Mouse (Mus musculus): ENCODE results near the gene Xpr1. TPM values are rescaled to one million over a fixed set of nuclear protein-coding genes. Genes with fewer than 3 reads are reported as not detected.

The Xpr1 gene
- polyA plus RNA-seq, 1 experiment from 2014 or later, result 10.1 TPM

DNA sequence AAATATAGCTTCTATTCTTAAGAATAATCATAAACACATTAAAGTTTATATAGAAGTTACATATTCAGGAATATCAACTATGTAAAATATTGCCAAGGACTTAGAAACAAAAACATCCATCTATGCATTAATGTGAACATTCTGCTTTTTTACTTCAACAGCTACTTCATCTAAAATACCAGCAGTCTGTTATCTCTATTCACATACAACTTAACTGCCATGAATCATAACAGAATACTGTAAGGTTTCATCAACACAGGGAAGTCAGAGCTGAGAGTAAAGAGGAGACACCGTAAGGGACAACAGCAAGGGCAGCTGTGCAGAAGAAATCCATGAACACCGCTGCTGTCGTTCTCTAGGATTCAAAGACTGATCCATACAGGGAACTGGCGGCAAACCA lies 69.9 kb downstream of the Xpr1 start:
- Histone ChIP-seq H3K4me1 (no peaks in the 10 kb centered on the region), H3K4me3 (no peak overlapping the region), H3K36me3 (no peaks in the 10 kb centered on the region), H3K9me3 (replicated peaks) (no peaks in the 10 kb centered on the region), H3K27me3 (ENCODE audit: low read depth, poor library complexity, severe bottlenecking) (no peaks in the 10 kb centered on the region), H3K27ac (no peak overlapping the region)
- DNase-seq (ENCODE audit: low spot score), result no peak
- WGBS, result 92% methylated on average over 4 of the region's 4 CpGs

DNA sequence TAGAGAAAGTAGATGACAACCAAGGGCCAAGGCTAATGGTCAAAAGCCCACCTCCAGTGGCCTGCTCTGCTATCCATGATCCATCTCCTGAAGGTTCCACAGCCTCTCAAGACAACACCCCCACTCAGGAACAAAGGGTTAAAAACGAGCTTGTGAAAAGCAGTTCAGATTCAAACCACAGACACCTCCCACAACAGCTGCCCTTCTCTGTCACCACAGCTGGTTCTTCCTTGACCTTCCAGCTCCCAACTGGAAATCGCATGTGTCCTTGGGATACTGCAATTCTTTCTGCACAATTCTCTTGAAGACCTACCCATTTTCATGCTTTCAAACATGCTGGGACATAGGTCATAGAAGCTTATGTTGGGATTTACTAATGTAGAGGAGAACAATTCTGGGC lies 73.2 kb downstream of the Xpr1 start:
- Histone ChIP-seq H3K4me3 (no peak overlapping the region), H3K9me3 (replicated peaks) (no peaks in the 10 kb centered on the region), H3K27ac (no peak overlapping the region), H3K4me1 (no peaks in the 10 kb centered on the region), H3K27me3 (ENCODE audit: low read depth, poor library complexity, severe bottlenecking) (no peaks in the 10 kb centered on the region), H3K36me3 (no peaks in the 10 kb centered on the region)
- DNase-seq (ENCODE audit: low spot score), result no peak
- 77% methylated on average over 2 of the region's 2 CpGs for WGBS

DNA sequence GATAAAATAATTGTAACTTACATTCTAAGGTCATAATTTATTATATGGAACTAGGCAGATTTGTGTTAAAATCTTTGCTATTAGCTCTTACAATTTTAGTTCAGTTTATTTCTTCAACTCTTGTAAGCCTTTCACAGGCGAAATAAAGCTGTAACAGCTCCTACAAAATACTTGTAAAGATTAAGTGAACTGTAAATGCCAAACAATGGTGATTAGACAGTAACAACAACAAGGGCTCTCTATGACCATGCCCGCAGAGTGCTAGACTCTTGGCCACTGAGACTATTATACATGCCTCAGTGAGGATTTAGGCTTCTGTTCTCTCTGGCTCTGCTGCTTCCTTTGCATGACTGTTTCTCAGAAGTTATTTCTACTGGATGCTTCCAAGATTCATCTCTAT lies 77.6 kb downstream of the Xpr1 start:
- 85% methylated on average over 2 of the region's 2 CpGs for WGBS
- Histone ChIP-seq H3K4me3 (no peak overlapping the region), H3K36me3 (no peaks in the 10 kb centered on the region; the same call in 1 of the 2 replicates), H3K27ac (no peak overlapping the region), H3K9me3 (replicated peaks) (no peaks in the 10 kb centered on the region), H3K4me1 (no peaks in the 10 kb centered on the region), H3K27me3 (ENCODE audit: low read depth, poor library complexity, severe bottlenecking) (no peaks in the 10 kb centered on the region)
- no peak for DNase-seq (ENCODE audit: low spot score)

GRCm38 (mm10) chr1:155337315-155337714 lies 79.9 kb downstream of the Xpr1 start:
- DNase-seq (ENCODE audit: low spot score), result no peak
- H3K36me3 ChIP-seq, result no peaks in the 10 kb centered on the region; the same call in 1 of the 2 replicates
- no peaks in the 10 kb centered on the region for H3K4me1 ChIP-seq
- H3K27ac ChIP-seq, result no peak overlapping the region
- no peaks in the 10 kb centered on the region for H3K9me3 ChIP-seq (replicated peaks)
- no peak overlapping the region for H3K4me3 ChIP-seq
- 91% methylated on average over 4 of the region's 4 CpGs for WGBS
- H3K27me3 ChIP-seq (ENCODE audit: low read depth, poor library complexity, severe bottlenecking), result no peaks in the 10 kb centered on the region

GRCm38 (mm10) chr1:155335963-155336362 lies 81.3 kb downstream of the Xpr1 start:
- Histone ChIP-seq H3K36me3 (no peaks in the 10 kb centered on the region; the same call in 1 of the 2 replicates), H3K4me3 (no peak overlapping the region), H3K27ac (no peak overlapping the region), H3K27me3 (ENCODE audit: low read depth, poor library complexity, severe bottlenecking) (no peaks in the 10 kb centered on the region), H3K4me1 (no peaks in the 10 kb centered on the region), H3K9me3 (replicated peaks) (no peaks in the 10 kb centered on the region)
- 81% methylated on average over 6 of the region's 6 CpGs for WGBS
- no peak for DNase-seq (ENCODE audit: low spot score)

DNA sequence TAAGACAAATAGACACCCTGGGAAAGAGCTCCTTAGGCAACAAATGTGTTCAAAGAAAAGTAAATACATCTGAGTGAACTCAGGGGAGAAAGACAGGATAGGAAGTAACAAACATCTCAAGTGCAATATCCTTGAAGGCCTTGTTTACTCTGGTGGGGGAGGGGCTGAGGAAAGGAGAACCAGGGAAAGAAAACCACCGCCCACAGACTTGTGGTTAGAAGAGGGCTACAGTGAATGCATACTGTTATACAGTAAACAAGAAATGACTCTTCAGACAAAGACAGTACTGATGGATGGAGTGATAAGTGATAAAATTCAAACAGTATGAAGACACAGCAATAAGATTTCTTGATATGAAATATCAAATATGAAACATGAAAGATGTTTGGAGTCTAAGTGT lies 95.0 kb downstream of the Xpr1 start:
- no peak for DNase-seq (ENCODE audit: low spot score)

GRCm38 (mm10) chr1:155320091-155320833 lies 97.0 kb downstream of the Xpr1 start:
- Histone ChIP-seq H3K36me3 (no peaks in the 10 kb centered on the region), H3K27ac (no peak overlapping the region), H3K27me3 (ENCODE audit: low read depth, poor library complexity, severe bottlenecking) (no peaks in the 10 kb centered on the region), H3K4me1 (no peaks in the 10 kb centered on the region), H3K4me3 (no peak overlapping the region), H3K9me3 (replicated peaks) (no peaks in the 10 kb centered on the region)
- WGBS, result 83% methylated on average over 7 of the region's 7 CpGs
- no peak for DNase-seq (ENCODE audit: low spot score)

More for the DNA sequence above, 95.0 kb downstream of the Xpr1 start:
- Histone ChIP-seq H3K36me3 (no peaks in the 10 kb centered on the region), H3K9me3 (replicated peaks) (no peaks in the 10 kb centered on the region), H3K27ac (no peak overlapping the region), H3K27me3 (ENCODE audit: low read depth, poor library complexity, severe bottlenecking) (no peaks in the 10 kb centered on the region), H3K4me1 (no peaks in the 10 kb centered on the region), H3K4me3 (no peak overlapping the region)
- 69% methylated on average over 1 of the region's 1 CpGs for WGBS

GRCm38 (mm10) chr1:155319513-155319912 lies 97.7 kb downstream of the Xpr1 start:
- Histone ChIP-seq H3K27me3 (ENCODE audit: low read depth, poor library complexity, severe bottlenecking) (no peaks in the 10 kb centered on the region), H3K9me3 (replicated peaks) (no peaks in the 10 kb centered on the region), H3K4me1 (no peaks in the 10 kb centered on the region), H3K36me3 (no peaks in the 10 kb centered on the region), H3K27ac (no peak overlapping the region), H3K4me3 (no peak overlapping the region)
- DNase-seq (ENCODE audit: low spot score), result no peak
- WGBS, result 90% methylated on average over 4 of the region's 4 CpGs

DNA sequence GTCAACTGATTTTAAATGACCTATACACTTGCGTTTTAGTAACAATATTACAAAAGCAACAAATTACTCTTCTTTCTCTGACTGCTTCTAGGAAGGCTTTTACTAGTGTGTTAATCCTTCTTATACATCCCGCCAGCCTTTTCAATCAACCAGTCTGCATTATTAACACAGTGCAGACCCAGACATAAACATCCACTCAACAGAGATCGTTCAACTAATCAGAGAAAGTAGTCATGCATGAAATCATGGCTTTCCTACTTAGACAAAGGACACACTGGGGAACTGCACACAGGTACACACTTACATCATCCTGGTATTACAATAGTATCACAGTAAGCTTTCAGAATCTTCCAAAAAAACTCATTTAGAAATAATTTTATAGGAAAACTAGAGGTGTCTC lies 105.5 kb downstream of the Xpr1 start:
- no peaks in the 10 kb centered on the region for H3K27me3 ChIP-seq (ENCODE audit: low read depth, poor library complexity, severe bottlenecking)
- 82% methylated on average over 3 of the region's 3 CpGs for WGBS
- H3K4me1 ChIP-seq, result peaks cover 18% of the 10 kb centered on the region
- no peaks in the 10 kb centered on the region for H3K9me3 ChIP-seq (replicated peaks)
- no peak for DNase-seq (ENCODE audit: low spot score)
- 0 out of 2 replicates have a peak, but pooled peaks cover 4% of the 10 kb centered on the region for H3K36me3 ChIP-seq
- no peak overlapping the region for H3K4me3 ChIP-seq
- H3K27ac ChIP-seq, result no peak overlapping the region

DNA sequence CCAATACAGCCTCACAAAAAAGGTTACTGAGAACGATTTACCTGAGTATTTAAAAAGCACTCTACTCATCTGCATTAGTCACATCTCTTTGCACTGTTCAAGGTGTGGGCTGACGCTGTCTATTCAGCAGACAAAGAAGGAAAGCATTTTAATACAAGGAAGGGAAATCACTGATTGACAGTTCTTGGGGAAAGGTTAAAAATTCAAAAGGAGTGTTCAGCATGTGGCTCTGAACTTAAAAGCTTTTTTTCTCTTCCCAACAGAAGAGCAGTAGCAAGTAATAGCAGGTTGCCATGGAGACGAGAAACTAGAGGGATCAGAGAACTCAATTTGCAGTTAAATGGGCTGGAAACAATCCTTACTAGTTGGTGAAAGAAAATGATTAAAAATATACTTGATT lies 110.3 kb downstream of the Xpr1 start:
- peaks cover 19% of the 10 kb centered on the region for H3K4me1 ChIP-seq
- H3K27ac ChIP-seq, result no peak overlapping the region
- DNase-seq (ENCODE audit: low spot score), result no peak
- H3K9me3 ChIP-seq (replicated peaks), result no peaks in the 10 kb centered on the region
- no peak overlapping the region for H3K4me3 ChIP-seq
- 70% methylated on average over 3 of the region's 3 CpGs for WGBS
- no peaks in the 10 kb centered on the region for H3K36me3 ChIP-seq
- H3K27me3 ChIP-seq (ENCODE audit: low read depth, poor library complexity, severe bottlenecking), result no peaks in the 10 kb centered on the region

DNA sequence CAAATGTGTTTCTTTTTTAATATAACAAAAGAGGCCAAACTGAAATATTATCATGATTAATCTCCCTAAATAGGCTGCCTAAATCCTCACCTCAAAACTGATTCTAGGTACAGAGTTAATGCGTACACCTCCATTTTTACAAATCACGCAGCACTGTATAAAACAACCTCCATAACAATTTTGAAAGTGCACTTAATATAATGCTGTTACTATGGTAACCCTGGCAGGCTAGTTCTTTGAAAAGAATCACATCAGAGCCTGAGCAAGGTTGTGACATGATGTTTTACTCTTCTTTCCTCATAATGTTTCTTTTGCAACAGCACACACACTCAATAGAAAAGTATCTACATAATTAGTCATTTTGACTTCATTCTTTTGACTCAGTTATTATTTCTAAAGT lies 113.8 kb downstream of the Xpr1 start:
- H3K4me3 ChIP-seq, result no peak overlapping the region
- H3K36me3 ChIP-seq, result no peaks in the 10 kb centered on the region; the same call in 1 of the 2 replicates
- no peak for DNase-seq (ENCODE audit: low spot score)
- no peaks in the 10 kb centered on the region for H3K9me3 ChIP-seq (replicated peaks)
- 97% methylated on average over 2 of the region's 2 CpGs for WGBS
- H3K27ac ChIP-seq, result no peak overlapping the region
- peaks cover 17% of the 10 kb centered on the region for H3K4me1 ChIP-seq
- no peaks in the 10 kb centered on the region for H3K27me3 ChIP-seq (ENCODE audit: low read depth, poor library complexity, severe bottlenecking)

DNA sequence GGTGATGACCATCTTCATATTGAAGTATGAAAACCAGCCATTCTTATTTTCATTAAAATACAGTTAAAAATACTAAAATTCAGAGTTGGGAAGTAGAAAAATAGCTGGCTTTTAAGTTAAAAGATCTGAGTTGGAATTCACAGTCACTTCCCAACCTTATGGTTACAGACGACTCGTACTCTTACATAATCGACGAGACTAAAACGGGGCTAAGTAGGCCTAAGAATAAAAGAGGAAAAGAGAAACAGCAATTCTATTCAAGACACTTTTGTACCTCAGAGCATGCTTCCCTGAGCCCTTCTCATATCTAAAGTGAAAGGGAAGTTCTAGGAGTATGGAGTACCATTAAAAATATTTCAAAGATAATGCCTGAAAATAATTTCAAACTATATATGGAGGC lies 119.6 kb downstream of the Xpr1 start:
- WGBS, result 97% methylated on average over 5 of the region's 5 CpGs
- Histone ChIP-seq H3K9me3 (replicated peaks) (no peaks in the 10 kb centered on the region), H3K36me3 (peaks cover 2% of the 10 kb centered on the region; the same call in 1 of the 2 replicates), H3K4me3 (no peak overlapping the region), H3K27me3 (ENCODE audit: low read depth, poor library complexity, severe bottlenecking) (no peaks in the 10 kb centered on the region), H3K27ac (no peak overlapping the region), H3K4me1 (0 out of 2 replicates have a peak, but pooled peaks cover 2% of the 10 kb centered on the region)
- DNase-seq (ENCODE audit: low spot score), result no peak

- Histone ChIP-seq H3K9me3 (replicated peaks) (no peaks in the 10 kb centered on the region), H3K27ac (no peak overlapping the region), H3K4me3 (no peak overlapping the region), H3K27me3 (ENCODE audit: low read depth, poor library complexity, severe bottlenecking) (no peaks in the 10 kb centered on the region), H3K36me3 (peaks cover 2% of the 10 kb centered on the region; the same call in 1 of the 2 replicates), H3K4me1 (0 out of 2 replicates have a peak, but pooled peaks cover 2% of the 10 kb centered on the region)
- WGBS, result 91% methylated on average over 2 of the region's 2 CpGs
- no peak for DNase-seq (ENCODE audit: low spot score)
Measured at GRCm38 (mm10) chr1:155297203-155297602, 120.0 kb downstream of the Xpr1 start.
